Mouse (Mus musculus) regulatory T cell (primary cell): ENCODE measurements around the gene P2ry12.

Experiments used
- in situ Hi-C: fragments of 300-600 bp; cut with MboI, MseI; formaldehyde crosslinking; loops from one replicate; pipeline ENCODE4 v1.15.1; 2025; ENCODE audit warnings: high pct_unique_total_duplicates

P2ry12 gene

GRCm38 (mm10) chr3:59262704-59263103, at the start of gene P2ry12:
P2ry12 (minus strand) TSS chr3:59262871.
- in situ Hi-C loops = no loop called here

DNA sequence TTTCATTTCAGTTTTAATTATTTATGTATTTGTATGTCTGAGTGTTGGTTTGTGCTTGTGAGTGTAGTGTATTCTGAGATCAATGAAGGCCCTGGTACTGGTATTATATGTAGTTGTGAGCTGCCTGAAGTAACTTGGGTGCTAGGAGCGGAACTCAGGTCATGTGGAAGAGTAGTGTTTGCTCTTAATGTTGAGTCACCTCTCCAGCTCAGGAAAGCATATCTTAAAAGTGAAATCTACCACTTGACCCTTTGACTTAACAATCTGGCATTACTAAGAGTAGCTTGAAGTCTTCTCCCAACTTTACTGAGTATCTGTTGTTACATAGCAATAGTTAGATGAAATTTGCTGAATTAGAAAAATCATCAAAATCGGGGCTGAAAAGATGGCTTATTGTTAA, 42.8 kb upstream of the P2ry12 start:
- in situ Hi-C loops = no loop called here

DNA sequence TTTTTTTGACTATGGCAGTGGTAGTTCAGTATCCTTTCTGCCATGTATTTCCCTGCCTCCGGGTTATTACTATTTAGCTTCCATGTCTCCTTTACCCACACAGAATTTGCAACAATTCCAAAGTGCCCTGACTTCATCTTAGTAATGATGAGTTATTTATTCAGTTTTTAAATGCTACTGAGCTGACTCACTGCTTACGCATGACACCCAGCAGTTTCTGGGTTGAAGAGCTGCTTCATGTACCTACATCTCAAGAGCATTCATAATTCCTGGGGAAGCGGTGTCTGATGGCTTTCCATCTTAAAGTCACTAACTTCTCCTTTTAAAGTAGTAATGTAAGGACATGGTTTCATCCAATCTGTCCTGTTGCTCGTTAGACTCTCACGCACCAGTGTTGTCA, 42.3 kb upstream of the P2ry12 start:
- in situ Hi-C loops = no loop called here

DNA sequence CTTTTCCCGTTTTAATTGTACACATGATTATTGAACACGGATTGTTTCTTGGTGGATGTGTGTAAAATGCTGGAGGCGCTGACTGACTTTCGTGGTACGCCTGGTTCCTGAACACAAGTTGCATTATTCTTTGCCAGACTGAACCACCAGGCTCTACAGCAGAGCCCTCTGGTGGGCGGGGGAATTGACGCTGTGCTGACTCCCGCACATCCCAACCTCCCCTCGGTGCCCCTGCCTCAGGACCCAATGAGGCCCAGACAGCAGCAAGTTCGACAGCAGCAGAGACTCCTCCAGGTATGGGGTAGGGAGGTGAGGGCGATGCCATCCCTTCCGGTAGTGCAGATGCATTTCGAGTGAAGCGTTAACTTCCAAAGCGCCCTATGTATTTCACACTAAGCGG, 35.0 kb upstream of the P2ry12 start:
- in situ Hi-C loops = no loop called here

- in situ Hi-C loops = no loop called here
Observed at GRCm38 (mm10) chr3:59296563-59297130, 34.0 kb upstream of the P2ry12 start.

- in situ Hi-C loops = no loop called here
Observed at GRCm38 (mm10) chr3:59295699-59296562, 33.3 kb upstream of the P2ry12 start.

GRCm38 (mm10) chr3:59293437-59294199, 30.9 kb upstream of the P2ry12 start:
- in situ Hi-C loops = no loop called here

- in situ Hi-C loops = no loop called here
Observed at GRCm38 (mm10) chr3:59290551-59290950, 27.9 kb upstream of the P2ry12 start.

DNA sequence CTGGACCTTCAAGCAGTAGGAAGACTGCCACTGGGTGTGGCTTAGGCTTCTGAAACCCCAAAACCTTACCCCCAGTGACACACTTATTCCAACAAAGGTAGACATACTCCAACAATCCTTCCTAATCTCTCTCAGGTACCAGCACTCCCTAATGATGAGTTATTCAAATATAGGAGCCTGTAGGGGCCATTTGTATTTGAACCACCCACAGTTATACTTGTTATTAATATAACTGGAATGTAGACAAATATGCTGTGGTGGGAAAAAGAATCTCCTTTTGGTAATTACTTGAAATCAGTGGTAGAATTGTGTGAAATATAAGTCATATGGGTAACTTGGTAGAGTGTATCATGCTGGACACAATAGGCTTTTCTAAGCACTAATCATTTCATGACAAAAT, 15.9 kb upstream of the P2ry12 start:
- in situ Hi-C loops = loop anchor here (10.0 kb wide), 1 partner anchor 594 kb away; no protein-coding TSS in a partner anchor

GRCm38 (mm10) chr3:59278254-59278533, 15.5 kb upstream of the P2ry12 start:
- in situ Hi-C loops = loop anchor here (10.0 kb wide), 1 partner anchor 593 kb away; no protein-coding TSS in a partner anchor

DNA sequence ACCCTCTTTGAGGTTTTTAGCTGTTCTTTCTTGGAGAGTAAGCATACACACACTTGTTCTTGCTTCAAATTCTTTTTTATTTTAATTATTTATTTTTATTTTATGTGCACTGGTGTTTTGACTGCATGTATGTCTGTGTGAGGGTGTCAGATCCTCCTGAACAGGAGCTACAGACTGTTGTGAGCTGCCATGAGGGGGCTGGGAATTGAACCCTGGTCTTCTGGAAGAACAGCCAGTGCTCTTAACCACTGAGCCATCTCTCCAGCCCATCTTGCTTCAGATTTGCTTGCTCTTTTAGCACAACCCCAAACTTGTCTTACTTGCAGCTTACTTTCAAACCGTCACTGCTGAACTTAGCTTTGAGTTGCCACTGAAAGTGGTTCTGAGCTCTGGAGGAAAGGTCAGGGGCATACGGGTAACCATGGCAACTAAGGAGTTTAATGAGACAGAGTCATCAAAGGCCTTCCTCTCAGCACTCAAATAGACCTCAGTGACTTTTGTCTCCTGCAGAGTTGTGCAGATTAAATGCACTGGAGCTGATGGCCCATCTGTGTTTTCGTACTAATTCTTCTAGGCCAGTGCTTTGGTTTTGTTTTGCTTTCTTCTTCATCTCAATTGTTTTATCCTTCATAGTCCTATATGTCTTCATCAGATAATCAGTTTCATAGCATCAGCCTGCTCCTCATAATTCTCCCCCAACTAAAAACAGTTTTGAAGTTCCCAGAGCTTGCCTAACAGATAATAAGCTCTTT, 15.0 kb upstream of the P2ry12 start:
- in situ Hi-C loops = loop anchor here (10.0 kb wide), 1 partner anchor 593 kb away; no protein-coding TSS in a partner anchor

DNA sequence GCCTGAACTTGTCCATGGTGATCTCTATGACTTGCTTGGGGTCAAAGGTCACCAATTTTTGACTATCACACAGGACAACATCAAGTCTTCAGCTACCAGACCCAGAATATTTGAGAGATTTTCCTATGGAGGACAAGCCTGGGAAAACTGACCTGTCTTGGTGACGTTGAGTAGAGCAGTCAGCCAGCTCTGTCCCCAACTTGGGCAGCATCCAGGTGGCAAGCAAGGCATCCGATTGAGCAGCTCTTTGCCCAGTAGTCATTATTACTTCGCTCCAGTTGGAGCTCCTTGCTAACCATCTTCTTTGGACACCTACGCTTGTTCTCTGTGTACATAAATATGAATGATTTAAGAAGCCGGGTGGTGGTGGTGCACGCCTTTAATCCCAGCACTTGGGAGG, 8.1 kb upstream of the P2ry12 start:
- in situ Hi-C loops = loop anchor here (10.0 kb wide), 1 partner anchor 586 kb away; no protein-coding TSS in a partner anchor

GRCm38 (mm10) chr3:59263988-59264387, 1.3 kb upstream of the P2ry12 start:
- in situ Hi-C loops = no loop called here

- in situ Hi-C loops = no loop called here
Observed at GRCm38 (mm10) chr3:59263417-59263816, 746 bp upstream of the P2ry12 start.

GRCm38 (mm10) chr3:59261709-59262472, 780 bp downstream of the P2ry12 start:
- in situ Hi-C loops = no loop called here

- in situ Hi-C loops = no loop called here
Observed at GRCm38 (mm10) chr3:59260745-59261144, 1.9 kb downstream of the P2ry12 start.

GRCm38 (mm10) chr3:59257740-59258664, 4.7 kb downstream of the P2ry12 start:
- in situ Hi-C loops = no loop called here

DNA sequence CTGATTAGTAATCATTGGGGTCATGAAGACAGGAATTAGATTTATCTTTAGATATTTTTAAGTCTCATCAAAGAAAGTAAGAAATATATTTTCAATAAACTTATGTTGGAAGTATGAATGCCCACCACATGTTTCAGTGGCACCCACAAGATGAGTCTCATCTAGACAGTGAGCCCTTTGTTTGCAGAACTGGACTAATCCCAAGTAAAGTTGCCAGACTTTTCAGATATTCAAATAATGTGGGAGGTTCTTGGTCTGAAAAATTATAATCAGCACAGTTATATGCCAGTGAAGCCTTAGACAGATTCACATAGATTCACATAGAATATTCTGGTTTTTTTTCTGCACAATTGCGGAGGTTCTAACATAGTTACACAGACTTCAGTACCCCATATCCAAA, 12.2 kb downstream of the P2ry12 start:
- in situ Hi-C loops = no loop called here

DNA sequence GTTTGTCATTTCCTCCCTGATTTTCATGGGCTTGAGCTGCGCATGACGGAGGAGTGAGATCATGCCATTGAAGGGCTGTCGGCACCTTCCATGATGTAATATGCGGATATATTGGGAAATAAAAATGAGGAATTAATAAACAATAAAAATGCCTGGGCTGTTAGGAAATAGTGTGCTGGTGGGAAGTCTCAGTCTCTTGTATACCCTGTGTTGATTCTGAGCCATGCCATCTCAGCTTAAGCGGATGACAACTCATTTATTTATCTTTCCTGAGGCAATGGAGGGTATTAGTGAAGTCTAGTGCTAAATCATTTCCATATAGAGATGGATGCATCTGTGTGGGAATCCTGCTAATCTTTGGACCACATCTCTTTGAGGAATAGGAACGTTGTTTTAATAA, 14.6 kb downstream of the P2ry12 start:
- in situ Hi-C loops = no loop called here

DNA sequence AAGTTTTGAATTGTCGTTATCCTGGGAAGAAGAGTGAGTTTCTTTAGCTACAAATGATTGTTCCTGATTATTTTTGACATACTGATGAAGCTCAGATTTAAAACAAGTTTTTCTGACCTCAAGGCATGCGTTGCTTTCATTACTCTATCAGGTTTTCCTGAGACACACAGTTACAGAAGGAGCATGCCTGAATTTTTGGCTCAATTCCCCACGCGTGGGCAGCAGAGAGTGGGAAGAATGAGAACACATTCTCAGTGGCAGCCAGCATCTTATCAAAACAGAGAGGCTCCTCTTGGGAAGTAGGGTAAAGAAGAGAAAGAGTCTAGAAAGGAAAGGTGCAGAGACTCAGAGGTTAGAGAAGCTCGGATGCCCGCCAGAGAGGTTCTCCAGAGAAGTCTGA, 19.3 kb downstream of the P2ry12 start:
- in situ Hi-C loops = no loop called here
